Mouse (Mus musculus) thymus, adult 2 months (tissue): ENCODE results near the gene Xpnpep3.

Experiments used
- CTCF ChIP-seq: fragments of 200-500 bp; IDR thresholded peaks from 2 replicates; pipeline ENCODE4 v1.5.1; 2012; ENCODE audit warnings: mild to moderate bottlenecking, control low read depth, low read length, moderate library complexity, borderline replicate concordance; ENCODE audit not compliant: control insufficient read depth, poor library complexity, insufficient read depth; ENCODE audit errors: extremely low read depth
- POLR2A ChIP-seq: fragments of 200-500 bp; IDR thresholded peaks from 2 replicates; pipeline ENCODE4 v1.6.1; 2012; ENCODE audit warnings: mild to moderate bottlenecking, low read length, control low read depth, moderate library complexity; ENCODE audit not compliant: control insufficient read depth, poor library complexity, insufficient read depth; ENCODE audit errors: extremely low read depth

DNA sequence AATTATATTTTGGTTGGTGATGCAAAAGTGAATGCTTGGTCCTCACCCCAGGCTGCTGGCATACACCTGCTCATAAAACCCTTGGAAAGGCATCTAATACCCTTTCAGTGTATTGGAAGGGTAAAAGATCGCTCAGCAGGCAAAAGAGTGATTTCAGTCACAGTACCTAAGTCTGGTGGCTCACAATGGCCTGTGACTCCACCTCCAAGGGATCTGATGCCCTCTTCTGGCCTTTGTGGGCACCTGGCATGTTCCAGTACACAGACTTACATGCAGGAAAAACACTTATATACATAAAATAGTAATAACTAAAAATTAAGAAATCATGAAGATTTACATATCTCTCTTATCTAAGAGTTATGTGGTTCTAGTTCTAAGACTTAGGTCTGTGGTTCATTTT lies 47.3 kb upstream of the Xpnpep3 start:
- TF ChIP-seq CTCF = no peak
- no peak for TF ChIP-seq POLR2A
